Mouse (Mus musculus): ENCODE results near the gene Pou4f2. TPM values are rescaled to one million over a fixed set of nuclear protein-coding genes. Genes with fewer than 3 reads are reported as not detected.

Pou4f2 gene
- total and polyA plus RNA-seq, 2 experiments from 2014 or later: 13.0 to 34.8 TPM

GRCm38 (mm10) chr8:78438121-78438520 lies 1.7 kb upstream of the Pou4f2 start:
- DNase-seq (ENCODE audit: low spot score) (peak; percentile 27), ATAC-seq (ENCODE audit: low FRiP score) (no peak)
- Histone ChIP-seq H3K27ac (ENCODE audit: low read depth, low read length) (no peak overlapping the region), H3K27me3 (ENCODE audit: insufficient read depth, low read length) (peaks cover 41% of the 10 kb centered on the region), H3K4me3 (ENCODE audit: low read depth, low read length) (peak overlapping the region; percentile 53), H3K4me1 (ENCODE audit: insufficient read depth, low read length) (peaks cover 4% of the 10 kb centered on the region; the same call in 1 of the 2 replicates), H3K36me3 (ENCODE audit: insufficient read depth, low read length) (no peaks in the 10 kb centered on the region), H3K9ac (replicated peaks; ENCODE audit: low read length, poor library complexity, severe bottlenecking) (0 out of 2 replicates have a peak overlapping the region, but pooled peaks have one; percentile 29), H3K4me2 (ENCODE audit: low read depth, low read length, poor library complexity, severe bottlenecking) (peak overlapping the region; percentile 89), H3K9me3 (ENCODE audit: low read length) (no peaks in the 10 kb centered on the region)
- WGBS: under 1% methylated on average over 18 of the region's 18 CpGs
- TF ChIP-seq CTCF (IDR thresholded peaks at IDR 0.05): no peak

GRCm38 (mm10) chr8:78437140-78438045 lies 948 bp upstream of the Pou4f2 start:
- peak; percentile 28 for DNase-seq (ENCODE audit: low spot score)
- under 1% methylated on average over 32 of the region's 32 CpGs for WGBS
- H3K9ac ChIP-seq (replicated peaks; ENCODE audit: low read length, poor library complexity, severe bottlenecking): peak overlapping the region; percentile 50
- peak; percentile 68; the same call in 1 of the 2 replicates for ATAC-seq (ENCODE audit: low FRiP score)
- no peaks in the 10 kb centered on the region for H3K36me3 ChIP-seq (ENCODE audit: insufficient read depth, low read length)
- H3K4me3 ChIP-seq (ENCODE audit: low read depth, low read length): peak overlapping the region; percentile 53
- peaks cover 4% of the 10 kb centered on the region; the same call in 1 of the 2 replicates for H3K4me1 ChIP-seq (ENCODE audit: insufficient read depth, low read length)
- TF ChIP-seq CTCF (IDR thresholded peaks at IDR 0.05): no peak
- H3K4me2 ChIP-seq (ENCODE audit: low read depth, low read length, poor library complexity, severe bottlenecking): peak overlapping the region; percentile 89
- H3K27ac ChIP-seq (ENCODE audit: low read depth, low read length): no peak overlapping the region
- H3K9me3 ChIP-seq (ENCODE audit: low read length): no peaks in the 10 kb centered on the region
- H3K27me3 ChIP-seq (ENCODE audit: insufficient read depth, low read length): peaks cover 45% of the 10 kb centered on the region

GRCm38 (mm10) chr8:78436661-78437060 lies 216 bp upstream of the Pou4f2 start:
- H3K4me1 ChIP-seq (ENCODE audit: insufficient read depth, low read length): peaks cover 4% of the 10 kb centered on the region; the same call in 1 of the 2 replicates
- TF ChIP-seq CTCF (IDR thresholded peaks at IDR 0.05): no peak
- ATAC-seq (ENCODE audit: low FRiP score): peak; percentile 32; the same call in 1 of the 2 replicates
- peak overlapping the region; percentile 50; the same call in 1 of the 2 replicates for H3K9ac ChIP-seq (replicated peaks; ENCODE audit: low read length, poor library complexity, severe bottlenecking)
- WGBS: under 1% methylated on average over 15 of the region's 25 CpGs
- peak overlapping the region; percentile 89 for H3K4me2 ChIP-seq (ENCODE audit: low read depth, low read length, poor library complexity, severe bottlenecking)
- DNase-seq (ENCODE audit: low spot score): no peak
- H3K36me3 ChIP-seq (ENCODE audit: insufficient read depth, low read length): no peaks in the 10 kb centered on the region
- H3K27me3 ChIP-seq (ENCODE audit: insufficient read depth, low read length): peaks cover 48% of the 10 kb centered on the region
- peak overlapping the region; percentile 53 for H3K4me3 ChIP-seq (ENCODE audit: low read depth, low read length)
- H3K9me3 ChIP-seq (ENCODE audit: low read length): no peaks in the 10 kb centered on the region
- peak overlapping the region; percentile 75 for H3K27ac ChIP-seq (ENCODE audit: low read depth, low read length)

GRCm38 (mm10) chr8:78435624-78435960 lies 853 bp downstream of the Pou4f2 start:
- Histone ChIP-seq H3K27ac (ENCODE audit: low read depth, low read length) (peak overlapping the region; percentile 75), H3K27me3 (ENCODE audit: insufficient read depth, low read length) (peaks cover 48% of the 10 kb centered on the region), H3K36me3 (ENCODE audit: insufficient read depth, low read length) (no peaks in the 10 kb centered on the region), H3K4me1 (ENCODE audit: insufficient read depth, low read length) (peaks cover 4% of the 10 kb centered on the region; the same call in 1 of the 2 replicates), H3K4me2 (ENCODE audit: low read depth, low read length, poor library complexity, severe bottlenecking) (peak overlapping the region; percentile 89), H3K9me3 (ENCODE audit: low read length) (no peaks in the 10 kb centered on the region), H3K4me3 (ENCODE audit: low read depth, low read length) (peak overlapping the region; percentile 53), H3K9ac (replicated peaks; ENCODE audit: low read length, poor library complexity, severe bottlenecking) (peak overlapping the region; percentile 50)
- WGBS: 1% methylated on average over 18 of the region's 18 CpGs
- TF ChIP-seq CTCF (IDR thresholded peaks at IDR 0.05): no peak
- no peak for DNase-seq (ENCODE audit: low spot score)
- no peak for ATAC-seq (ENCODE audit: low FRiP score)

- no peaks in the 10 kb centered on the region for H3K36me3 ChIP-seq (ENCODE audit: insufficient read depth, low read length)
- DNase-seq (ENCODE audit: low spot score) (no peak), ATAC-seq (ENCODE audit: low FRiP score) (0 out of 2 replicates have a peak, but pooled peaks have one; percentile 14)
- H3K4me2 ChIP-seq (ENCODE audit: low read depth, low read length, poor library complexity, severe bottlenecking): peak overlapping the region; percentile 89
- WGBS: under 1% methylated on average over 61 of the region's 62 CpGs
- peaks cover 4% of the 10 kb centered on the region; the same call in 1 of the 2 replicates for H3K4me1 ChIP-seq (ENCODE audit: insufficient read depth, low read length)
- H3K4me3 ChIP-seq (ENCODE audit: low read depth, low read length): peak overlapping the region; percentile 53
- no peaks in the 10 kb centered on the region for H3K9me3 ChIP-seq (ENCODE audit: low read length)
- TF ChIP-seq CTCF (IDR thresholded peaks at IDR 0.05): no peak
- peak overlapping the region; percentile 50 for H3K9ac ChIP-seq (replicated peaks; ENCODE audit: low read length, poor library complexity, severe bottlenecking)
- H3K27me3 ChIP-seq (ENCODE audit: insufficient read depth, low read length): peaks cover 48% of the 10 kb centered on the region
- H3K27ac ChIP-seq (ENCODE audit: low read depth, low read length): peak overlapping the region; percentile 75
Observed at GRCm38 (mm10) chr8:78434823-78435623, 1.4 kb downstream of the Pou4f2 start.

Data from midbrain, postnatal 0 days (tissue).